Mouse (Mus musculus) bone marrow macrophage, adult 2 months (primary cell): Measurements from ENCODE around the gene Acad10.

ENCODE experiments used
- CTCF ChIP-seq: IDR thresholded peaks from 2 replicates; pipeline ENCODE4 v1.5.1; 2012; ENCODE audit warnings: low read depth, mild to moderate bottlenecking, low read length, moderate library complexity
- POLR2A ChIP-seq: IDR thresholded peaks from 2 replicates; pipeline ENCODE4 v1.6.1; 2012; ENCODE audit warnings: mild to moderate bottlenecking, low read depth, low read length, borderline replicate concordance

DNA sequence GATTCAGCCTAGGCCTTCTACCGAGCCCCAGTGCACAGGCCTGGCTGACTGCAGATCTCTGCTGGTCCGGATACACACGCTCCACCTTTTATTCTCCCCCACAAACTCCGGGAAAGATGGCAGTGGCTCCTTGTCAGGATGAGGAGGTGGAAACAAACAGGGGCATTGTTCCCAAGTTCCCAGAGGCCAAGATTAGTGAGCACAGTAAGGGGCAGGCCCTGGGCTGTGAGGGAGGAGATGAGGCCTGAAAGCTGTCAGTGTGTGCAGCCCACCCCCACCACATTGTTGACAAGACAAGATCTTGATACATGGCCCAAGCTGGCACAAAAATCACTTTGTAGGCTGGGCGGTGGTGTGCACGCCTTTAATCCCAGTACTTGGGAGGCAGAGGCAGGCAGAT, 36.4 kb upstream of the Acad10 start:
- TF ChIP-seq CTCF = no peak
- no peak for TF ChIP-seq POLR2A
